Mouse (Mus musculus) stomach, postnatal 0 days (tissue): ENCODE measurements at regions not wholly inside any gene's neighbourhood (a gene's known extent, or its start where the extent isn't known, plus 50 kb on each side); places are given as distances from the start of the nearest gene placed in this dataset.
"Not testable (repeated sequence)": the region's sequence is repeated elsewhere in the genome, so short reads cannot be mapped to it uniquely, and the experiment has no call there.

Source experiments
- CTCF ChIP-seq: IDR thresholded peaks from 2 replicates; pipeline ENCODE4 v1.5.1; 2016; ENCODE audit warnings: antibody characterized with exemption, low read depth, mild to moderate bottlenecking, moderate library complexity
- EP300 ChIP-seq: optimal IDR thresholded peaks from 2 replicates; pipeline ENCODE3; 2016; ENCODE audit warnings: antibody characterized with exemption

GRCm38 (mm10) chr11:91242061-91242460 is 335.3 kb downstream of the Kif2b start:
- not testable (repeated sequence) for TF ChIP-seq CTCF, EP300
